Mouse (Mus musculus) left cerebral cortex, adult 11 months (tissue): ENCODE measurements around the gene Hinfp.

ENCODE experiments used
- DNase-seq: peaks from one replicate; pipeline ENCODE4 v3.0.0; 2022; ENCODE audit warnings: low spot score

The Hinfp gene

GRCm38 (mm10) chr9:44259014-44259413 is 46.5 kb downstream of the Hinfp start:
- DNase-seq: no peak

GRCm38 (mm10) chr9:44256213-44256612 is 49.3 kb downstream of the Hinfp start:
- DNase-seq: no peak

- DNase-seq: no peak
These were observed 50.3 kb downstream of the Hinfp start for GRCm38 (mm10) chr9:44255136-44255521.

DNA sequence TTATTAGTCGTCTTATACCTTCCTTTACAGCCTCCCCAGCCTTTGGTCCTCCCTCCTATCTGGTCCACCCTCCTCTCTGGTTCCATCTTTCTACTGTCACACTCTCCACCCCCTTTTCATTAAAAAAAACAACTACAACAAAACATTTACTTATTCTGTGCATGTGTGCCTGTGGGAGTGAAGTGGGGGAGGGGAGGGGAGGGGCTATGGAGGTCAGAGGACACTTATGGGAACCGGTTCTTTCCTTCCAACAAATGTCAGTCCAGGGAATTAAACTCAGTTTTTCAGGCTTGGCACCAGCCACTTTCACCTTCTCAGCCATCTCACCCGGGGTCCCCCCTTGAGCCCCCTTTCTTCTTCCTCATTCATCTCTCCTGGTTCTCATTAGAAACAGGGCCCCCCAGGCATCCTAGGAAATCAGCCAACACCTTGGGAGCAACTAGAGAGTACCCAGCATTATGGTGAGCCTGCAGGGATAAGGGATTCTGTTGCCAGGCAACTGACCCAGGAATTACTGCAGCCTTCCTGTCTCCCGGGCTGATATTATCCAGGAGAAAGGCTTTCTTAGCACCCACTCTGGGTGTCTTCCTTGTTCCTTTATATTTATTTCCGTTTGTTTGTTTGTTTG is 50.8 kb downstream of the Hinfp start:
- DNase-seq: no peak

- no peak for DNase-seq
These were observed 52.0 kb downstream of the Hinfp start for GRCm38 (mm10) chr9:44253441-44253840.

DNA sequence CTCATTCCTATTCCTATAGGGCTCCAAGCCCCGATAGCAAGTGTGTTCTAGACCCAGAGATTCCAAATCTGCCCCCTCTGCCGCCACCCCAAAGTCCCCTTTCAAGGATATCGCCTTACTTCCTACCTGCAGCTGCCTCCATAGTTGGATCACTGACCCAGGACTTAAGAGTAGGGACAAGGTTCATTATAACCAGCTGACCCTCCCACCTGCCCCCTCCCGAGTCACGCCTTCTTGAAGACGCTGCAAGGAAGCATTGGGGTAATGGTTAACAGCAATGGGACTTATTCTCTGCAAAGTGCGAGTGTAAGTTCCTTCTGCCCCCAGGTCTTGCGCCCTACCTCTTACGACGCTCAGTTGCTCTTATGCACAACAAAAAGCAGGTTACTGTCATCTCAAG is 54.2 kb downstream of the Hinfp start, which contains the start of gene Pdzd3:
Gene Pdzd3 (minus strand): TSS at position 158 of the 400 bp plus-strand sequence.
- DNase-seq: no peak

GRCm38 (mm10) chr9:44250445-44250844 is 55.0 kb downstream of the Hinfp start:
- no peak for DNase-seq

DNA sequence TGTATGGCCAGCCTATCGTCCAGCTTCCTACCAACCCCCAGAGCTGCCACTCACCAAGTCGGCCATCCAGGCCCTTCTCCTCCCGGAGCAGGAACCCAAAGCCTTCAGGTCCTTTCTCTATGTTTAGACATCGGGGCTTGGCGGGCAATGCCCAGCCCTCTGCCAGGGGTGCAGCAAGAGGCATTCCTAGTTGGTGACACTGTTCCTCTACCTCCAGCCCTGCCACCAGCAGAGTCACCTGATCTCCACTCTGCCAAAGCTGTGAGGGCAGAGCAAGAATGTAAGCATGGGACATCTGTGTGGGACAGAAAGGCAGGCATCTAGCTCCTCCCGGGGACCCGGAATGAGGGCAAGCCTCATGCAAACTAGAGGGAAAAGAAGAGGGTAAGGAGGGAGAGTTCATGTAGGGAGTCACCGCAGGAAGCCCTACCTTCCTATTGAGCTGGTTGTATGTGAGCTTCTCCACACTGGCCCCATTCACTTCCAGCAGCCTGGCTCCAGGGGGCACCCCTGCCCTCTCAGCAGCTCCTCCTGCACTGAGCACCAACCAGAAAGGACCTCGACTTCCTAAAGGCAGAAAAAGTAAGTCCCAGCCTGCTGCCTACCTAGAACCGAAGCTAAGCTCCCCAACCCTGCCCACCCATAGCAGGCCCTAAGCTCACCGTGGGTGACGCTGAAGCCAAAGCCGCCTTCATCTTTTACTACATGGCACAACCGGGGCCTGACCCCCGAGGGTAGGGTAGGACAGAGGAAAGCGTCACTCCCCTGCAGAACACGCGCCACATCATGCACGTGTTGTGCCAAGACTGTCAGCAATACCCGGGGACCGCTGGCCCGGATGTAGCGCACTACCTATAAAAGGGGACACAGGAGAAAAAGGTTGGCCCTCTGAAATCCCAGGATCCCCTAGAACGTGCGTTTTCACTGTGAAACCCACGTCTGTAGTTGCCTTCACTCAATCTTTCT is 56.0 kb downstream of the Hinfp start:
- peak; percentile 52 for DNase-seq

DNA sequence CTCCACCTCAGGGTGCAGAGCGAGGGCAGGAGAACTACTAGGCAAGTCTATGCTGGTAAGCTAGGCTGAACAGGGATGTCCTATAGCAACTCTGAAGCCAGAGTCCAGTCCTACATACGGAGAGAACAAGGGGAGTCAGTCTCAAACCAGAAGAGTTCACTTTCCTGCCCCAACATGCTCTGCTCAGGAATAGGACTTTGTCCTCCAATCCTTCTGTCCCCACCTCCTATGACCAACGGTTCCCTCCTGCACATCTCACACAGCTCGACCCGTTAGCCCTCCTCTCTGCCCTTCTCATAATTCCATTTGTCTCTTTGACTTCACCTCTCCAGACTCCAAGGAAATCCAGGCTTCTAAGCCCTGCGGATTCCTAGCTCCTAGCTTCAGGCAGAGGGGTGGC is 57.6 kb downstream of the Hinfp start:
- DNase-seq: no peak

DNA sequence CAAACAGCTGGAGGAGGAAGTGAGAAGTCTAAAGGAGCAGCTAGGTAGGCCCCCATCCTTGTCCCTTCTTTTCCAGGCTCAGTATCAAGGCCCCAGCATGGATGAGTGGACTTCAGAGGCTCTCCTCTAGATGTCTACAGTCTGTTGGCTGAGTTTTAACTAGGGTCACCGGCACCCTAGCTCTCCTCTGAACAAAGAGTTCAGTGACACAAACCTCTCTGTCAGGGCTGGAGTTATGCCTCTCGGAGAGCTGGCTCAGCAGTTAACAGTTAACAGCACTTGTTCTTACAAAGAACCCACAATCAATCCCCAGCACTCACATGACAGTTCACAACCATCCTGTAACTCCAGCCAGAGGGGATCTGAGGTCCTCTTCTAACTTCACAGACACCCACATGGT is 61.9 kb downstream of the Hinfp start:
- no peak for DNase-seq
